Mouse (Mus musculus) left cerebral cortex, postnatal 36 days (tissue): Measurements from ENCODE around the gene Atp5d. TPM values are rescaled to one million over a fixed set of nuclear protein-coding genes. Genes with fewer than 3 reads are reported as not detected.

Experiments used
- DNase-seq, 2 experiments: peaks; one replicate each; pipeline ENCODE4 v3.0.0; 2021 to 2022; ENCODE audit warnings: low spot score in 2 of 2, mixed read lengths in 1 of 2
- intact Hi-C: fragments of 180-260 bp; cut with DNase I; formaldehyde crosslinking; loops from one replicate; pipeline ENCODE4 v1.15.1; 2025
- total RNA-seq, 2 experiments: library from RNA; stranded (reverse); gene quantifications; 2 replicates each; pipeline ENCODE4 v1.2.3; 2021

Gene Atp5d
- total RNA-seq, 2 experiments from 2014 or later, result 334 to 384 TPM

DNA sequence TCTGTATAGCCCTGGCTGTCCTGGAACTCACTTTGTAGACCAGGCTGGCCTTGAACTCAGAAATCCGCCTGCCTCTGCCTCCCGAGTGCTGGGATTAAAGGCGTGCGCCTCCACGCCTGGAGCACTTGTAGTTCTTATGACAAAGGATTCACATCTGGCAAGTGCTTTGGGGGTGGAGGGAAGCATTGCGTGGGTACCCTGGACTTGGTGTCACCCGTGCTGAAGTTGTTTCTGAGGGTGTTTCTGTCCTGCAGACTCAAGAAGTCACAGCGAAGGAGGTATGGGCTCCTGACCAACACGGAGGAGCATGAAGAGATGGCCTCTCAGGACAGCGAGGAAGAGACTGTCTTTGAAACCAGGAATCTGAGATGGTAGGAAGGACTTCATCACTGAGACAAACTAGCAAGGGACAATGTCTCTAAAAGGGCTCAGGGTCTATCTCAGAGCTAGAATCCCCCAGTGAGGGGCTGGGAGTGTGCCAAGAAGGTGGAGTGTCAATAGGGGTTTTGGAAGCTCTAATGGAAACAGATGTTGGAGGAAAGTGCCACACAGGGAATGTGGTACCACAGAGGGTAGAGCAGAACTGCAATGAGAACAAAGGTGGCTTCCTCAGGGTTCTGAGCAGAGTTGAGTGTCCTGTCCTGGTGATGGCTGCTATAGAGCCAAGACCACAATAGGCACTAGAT lies 35.7 kb downstream of the Atp5d start:
- no peak for DNase-seq

DNA sequence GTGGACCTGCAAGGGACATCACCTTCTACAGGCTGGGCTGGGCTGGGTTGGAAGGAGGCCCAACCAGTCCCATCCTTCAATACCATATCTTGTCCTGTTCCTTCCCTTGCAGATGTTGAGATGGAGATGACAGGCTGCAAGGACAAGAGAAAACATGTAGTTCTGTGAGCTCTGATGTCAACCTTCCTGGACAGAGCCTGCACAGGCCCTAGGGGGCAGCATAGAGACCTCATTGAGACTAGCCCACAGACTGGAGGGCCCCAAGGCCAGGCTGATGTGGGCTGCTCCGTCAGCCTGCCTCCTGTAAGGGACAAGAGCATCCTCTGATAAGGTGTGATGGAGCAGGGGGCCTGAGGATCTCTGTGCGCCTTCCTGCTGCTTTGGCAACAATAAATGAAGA lies 36.3 kb downstream of the Atp5d start:
- intact Hi-C loops, result loop anchor here (1.0 kb wide), 1 partner anchor 71 kb away; no protein-coding TSS in a partner anchor

More for the DNA sequence above, 35.7 kb downstream of the Atp5d start:
- intact Hi-C loops, result no loop called here

DNA sequence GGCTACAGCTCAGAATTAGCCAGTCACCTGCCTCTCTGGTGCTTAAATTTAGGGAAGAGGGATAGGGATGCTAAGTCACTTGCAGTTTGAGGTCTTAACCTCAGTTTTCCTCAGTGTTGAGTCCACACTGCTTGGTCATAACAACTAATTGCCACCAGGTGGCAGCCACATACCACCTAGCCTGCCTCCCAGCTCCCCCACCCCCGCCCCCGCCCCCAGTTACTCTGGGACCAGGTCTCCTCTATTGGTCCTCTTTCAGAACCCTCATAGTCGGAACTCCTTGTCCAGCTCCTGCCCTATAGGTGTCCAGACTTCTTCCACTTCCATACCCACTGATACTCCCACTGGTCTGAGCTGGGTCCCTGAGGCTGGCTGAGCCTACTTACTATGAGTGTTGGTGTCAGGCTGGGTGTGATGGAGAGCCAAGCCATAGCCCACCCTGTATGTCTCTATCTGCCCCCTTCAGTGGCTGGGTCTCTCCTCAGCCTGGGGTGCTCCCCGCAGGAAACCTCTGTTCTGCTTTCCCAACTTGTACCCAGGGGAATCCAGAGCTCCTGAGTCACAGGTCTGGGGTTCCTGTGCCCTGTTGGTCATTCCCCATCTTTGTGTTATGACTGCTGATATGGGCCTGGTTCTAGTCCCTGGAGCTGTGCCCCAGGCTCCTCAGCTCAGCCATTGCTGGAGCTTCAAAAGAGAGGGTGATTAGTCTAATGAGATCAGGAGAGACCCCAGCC lies 37.3 kb downstream of the Atp5d start:
- peak in 1 of 2 experiments; percentile 36 for DNase-seq
- intact Hi-C loops, result loop anchor here (1.0 kb wide), 1 partner anchor 70 kb away; no protein-coding TSS in a partner anchor

More for the DNA sequence above, 36.3 kb downstream of the Atp5d start:
- DNase-seq, result no peak

DNA sequence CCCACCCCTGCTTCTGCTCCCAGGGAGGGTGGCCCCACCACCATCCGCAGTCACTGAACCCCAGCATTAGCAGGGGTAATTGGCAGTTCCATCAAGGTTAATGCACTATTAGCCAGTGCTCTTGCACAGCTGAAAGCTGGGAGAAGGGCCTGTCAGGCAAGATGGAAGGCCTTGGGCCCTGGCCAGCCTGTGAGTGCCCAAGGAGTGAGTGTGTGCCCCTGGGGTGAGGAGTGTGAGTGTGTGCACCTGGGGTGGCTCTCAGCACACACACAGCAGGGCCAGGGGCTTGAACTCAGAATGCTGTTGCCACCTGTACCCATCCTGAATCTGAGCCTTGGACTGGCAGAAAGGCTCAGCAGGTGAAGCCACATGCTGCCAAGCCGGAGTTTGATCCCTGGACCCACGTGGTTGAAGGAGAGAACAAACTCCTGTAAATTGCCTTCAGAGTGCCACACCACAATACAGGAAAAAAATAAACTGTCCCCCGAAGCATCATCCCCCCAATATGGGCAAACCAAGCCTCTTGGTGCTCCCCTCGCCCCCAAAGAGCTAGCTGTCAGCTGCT lies 37.9 kb downstream of the Atp5d start:
- DNase-seq, result no peak
- intact Hi-C loops, result no loop called here

DNA sequence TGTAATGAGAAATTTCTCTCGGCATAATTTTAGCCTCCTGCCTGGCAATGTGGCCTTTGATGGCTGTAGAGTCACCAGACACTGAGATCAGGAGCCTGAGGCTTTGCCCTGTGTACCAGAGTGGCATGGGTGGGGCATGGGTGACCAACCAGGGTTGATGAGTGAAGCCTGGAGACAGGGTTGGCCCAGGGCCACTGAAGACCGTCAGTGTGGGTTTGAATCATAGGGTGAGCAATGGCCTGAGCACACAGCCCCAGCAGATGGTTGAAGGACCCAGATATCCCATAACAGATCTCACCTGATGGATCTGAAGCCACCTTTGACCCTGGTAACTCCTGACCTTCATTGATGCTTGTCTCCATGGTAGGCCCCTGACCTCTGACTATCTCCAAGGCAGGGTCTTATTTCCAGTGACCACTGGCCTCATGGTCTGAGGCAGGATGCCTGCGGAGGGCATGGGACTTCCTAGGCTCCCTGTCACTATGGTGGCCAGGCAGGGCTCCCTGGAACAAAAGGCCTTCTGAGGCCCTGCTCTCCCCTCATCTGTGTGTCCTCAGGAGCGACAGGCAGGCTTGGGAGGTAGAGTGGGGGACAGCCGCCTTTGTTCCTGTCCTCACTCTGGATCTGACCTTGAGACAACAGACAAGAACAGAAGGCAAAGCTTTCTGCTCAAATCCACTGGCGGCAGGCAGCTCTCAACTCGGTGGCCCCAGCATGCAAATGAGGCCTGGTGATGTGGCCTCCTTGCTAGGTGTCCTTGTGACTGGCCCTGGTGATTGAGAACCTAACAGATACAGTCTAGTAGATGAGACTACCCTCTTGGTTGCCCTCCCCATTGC lies 39.2 kb downstream of the Atp5d start:
- intact Hi-C loops, result no loop called here
- no peak for DNase-seq

DNA sequence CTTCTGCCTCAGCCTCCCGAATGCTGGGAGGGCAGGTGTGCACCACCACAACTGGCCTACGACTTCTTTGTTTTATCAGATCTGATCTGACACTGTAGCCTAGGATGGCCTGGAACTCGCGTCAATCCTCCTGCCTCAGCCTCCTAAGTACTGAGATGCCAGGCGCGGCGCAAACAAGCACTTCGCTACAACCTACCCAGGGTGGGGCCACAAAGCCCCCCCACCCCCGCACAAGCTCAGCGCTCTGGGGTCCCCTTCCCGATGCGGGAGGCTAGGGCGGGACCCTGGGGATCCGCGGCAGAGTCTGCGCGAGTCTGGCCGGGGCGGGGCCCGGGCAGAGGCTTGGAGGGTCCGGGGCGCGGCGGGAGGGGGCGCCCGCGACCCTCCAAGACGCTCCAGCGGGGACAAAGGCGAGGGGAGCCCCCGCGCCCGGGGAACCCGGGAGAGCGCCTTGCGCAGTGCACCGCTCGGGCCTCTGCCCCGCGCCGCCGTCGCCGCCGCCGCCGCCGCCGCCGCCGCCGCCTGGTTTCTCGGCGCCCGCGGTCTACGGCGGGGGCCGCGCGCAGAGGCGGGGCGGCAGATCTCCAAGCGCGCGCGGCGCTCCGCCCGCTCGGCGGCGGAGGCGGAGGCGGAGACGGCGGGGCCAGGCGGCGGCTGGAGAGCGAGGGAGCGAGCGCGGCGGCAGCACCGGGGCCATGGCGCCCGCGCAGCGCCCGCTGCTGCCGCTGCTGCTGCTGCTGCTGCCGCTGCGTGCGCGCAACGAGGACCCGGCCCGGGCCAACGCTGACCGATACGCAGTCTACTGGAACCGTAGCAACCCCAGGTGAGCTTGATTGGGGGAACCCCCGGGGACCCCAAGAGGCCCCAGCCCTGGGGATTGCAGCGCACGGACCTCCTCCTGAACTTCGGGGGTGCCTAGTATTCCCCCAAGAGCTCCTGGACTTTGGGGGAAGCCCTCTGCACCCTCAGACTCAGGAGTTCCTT lies 40.9 kb downstream of the Atp5d start, which contains the start of gene Efna2:
TSS of gene Efna2 (plus strand) at position 415 of the 984 bp plus-strand sequence.
- intact Hi-C loops, result no loop called here
- peak; percentile 48 to 71 for DNase-seq

DNA sequence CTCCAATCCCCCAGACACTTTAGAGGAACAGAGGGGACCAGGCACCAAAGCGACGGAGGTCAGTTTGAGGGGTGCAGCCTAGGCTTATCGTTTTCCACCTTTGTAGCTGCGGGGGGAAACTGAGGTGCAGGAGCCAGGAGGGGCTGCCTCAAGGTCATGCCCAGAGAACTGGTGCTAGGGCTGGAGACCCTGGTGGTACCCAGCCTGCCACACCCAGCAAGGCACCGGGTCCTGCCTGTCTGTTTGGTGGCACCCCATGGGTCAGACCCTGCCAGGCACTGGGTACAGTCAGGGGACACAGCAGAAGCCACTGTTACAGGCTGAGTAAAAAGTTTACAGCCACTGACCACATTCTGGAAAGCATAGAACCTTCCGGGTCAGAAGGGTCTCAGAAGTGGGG lies 41.9 kb downstream of the Atp5d start:
- intact Hi-C loops, result no loop called here
- DNase-seq, result no peak

DNA sequence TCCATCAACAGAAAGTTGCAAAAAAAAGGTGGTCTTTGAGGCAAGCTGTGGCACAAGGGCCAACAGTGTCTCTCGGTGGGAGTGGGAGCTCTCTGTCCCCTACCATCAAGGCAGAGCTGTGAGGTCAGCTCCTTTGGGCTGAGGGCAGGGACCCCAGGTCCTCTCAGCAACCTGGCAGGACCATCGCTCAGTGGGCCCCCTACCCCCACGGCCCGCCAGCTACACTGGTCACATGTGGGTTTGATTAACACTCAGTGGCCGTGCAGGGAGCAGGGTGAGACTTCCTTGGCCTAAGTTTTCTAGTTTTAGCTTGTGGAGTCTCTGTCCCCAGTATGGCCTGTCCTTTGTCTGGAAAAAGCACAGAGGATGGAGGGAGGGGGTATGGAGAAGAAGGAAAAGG lies 42.4 kb downstream of the Atp5d start:
- intact Hi-C loops, result no loop called here

DNA sequence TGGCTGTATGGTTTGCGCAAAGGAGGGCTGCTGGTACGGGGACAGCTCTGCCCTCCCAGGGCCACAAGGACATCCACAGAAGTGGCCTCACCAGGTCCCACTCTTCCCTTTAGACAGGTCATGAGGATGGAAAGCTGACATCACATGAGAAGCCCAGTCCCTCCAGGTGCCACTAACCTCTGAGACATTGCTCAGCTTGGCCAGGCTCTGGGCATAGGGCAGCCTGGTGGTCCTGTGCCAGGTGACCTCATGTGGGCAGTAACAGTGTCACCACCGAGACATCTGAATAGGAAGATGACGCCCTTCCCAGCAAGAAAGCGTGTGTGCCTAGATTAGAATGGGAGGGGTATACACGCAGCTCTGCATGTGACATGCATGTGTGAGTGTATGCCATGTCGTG lies 44.1 kb downstream of the Atp5d start:
- intact Hi-C loops, result no loop called here
- DNase-seq, result no peak

More for the DNA sequence above, 42.4 kb downstream of the Atp5d start:
- DNase-seq, result no peak

DNA sequence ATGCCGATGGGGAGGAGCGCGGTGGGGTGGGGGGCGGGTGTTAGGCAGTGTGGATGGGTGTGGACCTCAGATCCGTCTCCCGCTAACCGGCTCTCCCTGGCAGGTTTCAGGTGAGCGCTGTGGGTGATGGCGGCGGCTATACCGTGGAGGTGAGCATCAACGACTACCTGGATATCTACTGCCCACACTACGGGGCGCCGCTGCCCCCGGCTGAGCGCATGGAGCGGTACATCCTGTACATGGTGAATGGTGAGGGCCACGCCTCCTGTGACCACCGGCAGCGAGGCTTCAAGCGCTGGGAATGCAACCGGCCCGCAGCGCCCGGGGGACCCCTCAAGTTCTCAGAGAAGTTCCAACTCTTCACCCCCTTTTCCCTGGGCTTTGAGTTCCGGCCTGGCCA lies 48.2 kb downstream of the Atp5d start:
- DNase-seq, result no peak
- intact Hi-C loops, result no loop called here

DNA sequence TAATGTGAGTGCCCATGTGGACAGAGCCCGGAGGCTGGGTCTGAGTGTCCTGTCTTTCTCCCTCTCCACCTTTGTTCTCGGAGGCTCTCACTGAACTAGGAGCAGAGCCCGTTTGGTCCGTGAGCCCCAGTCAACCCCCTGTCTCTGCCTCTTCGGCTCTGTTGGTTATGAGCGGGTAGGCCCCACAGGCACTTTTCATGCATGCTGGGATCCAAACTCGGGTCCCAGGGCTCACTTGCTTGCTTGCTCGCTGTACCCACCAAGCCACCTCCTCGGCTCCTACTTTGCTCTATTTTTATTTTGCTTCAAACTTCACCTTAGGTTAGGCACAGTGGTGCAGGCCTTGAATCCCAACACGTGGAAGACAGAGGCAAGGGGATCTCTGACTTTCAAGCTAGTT lies 49.3 kb downstream of the Atp5d start:
- DNase-seq, result no peak
- intact Hi-C loops, result no loop called here

DNA sequence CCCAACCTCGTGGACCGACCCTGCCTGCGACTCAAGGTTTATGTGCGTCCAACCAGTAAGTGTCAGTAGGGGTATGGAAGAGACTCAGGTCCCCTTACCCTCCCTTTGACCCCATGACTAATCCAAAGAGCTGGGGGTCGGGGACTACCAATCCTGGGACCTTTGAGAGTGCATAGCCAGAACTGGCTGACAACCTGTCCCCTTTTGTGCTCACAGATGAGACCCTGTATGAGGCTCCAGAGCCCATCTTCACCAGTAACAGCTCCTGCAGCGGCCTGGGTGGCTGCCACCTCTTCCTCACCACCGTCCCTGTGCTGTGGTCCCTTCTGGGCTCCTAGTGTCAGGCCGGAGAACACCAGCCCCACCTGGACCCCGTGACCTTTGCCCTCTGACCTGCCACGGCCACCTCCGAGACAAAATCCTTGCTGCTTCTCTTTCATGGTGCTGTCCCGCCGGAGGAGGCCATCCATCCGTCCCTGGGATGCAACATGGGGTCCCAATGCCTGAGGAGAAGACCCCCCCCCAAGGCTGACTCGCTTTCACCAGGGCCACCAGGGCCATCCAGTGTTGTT lies 50.1 kb downstream of the Atp5d start:
- no peak for DNase-seq

DNA sequence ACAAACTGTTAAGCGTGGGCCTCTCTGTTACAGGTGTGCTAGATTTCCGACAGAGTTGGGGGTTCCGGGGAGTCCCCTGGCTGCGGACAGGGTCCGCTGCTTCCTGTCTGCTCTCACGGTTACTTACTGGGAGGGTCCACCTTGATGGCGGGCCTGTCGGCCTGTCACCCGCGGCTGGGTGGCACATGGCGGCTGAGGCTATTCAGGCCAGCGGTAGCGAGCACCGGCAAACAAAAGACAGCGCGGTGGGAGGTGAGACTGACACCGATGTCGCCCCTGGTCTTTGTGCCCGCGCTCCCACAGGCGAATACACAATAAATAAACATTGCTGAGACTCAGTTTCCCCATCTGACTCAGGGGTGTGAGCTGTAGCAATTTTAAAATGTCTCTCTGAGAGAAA lies 51.6 kb downstream of the Atp5d start:
- intact Hi-C loops, result no loop called here
- no peak for DNase-seq

More for the DNA sequence above, 50.1 kb downstream of the Atp5d start:
- intact Hi-C loops, result no loop called here

DNA sequence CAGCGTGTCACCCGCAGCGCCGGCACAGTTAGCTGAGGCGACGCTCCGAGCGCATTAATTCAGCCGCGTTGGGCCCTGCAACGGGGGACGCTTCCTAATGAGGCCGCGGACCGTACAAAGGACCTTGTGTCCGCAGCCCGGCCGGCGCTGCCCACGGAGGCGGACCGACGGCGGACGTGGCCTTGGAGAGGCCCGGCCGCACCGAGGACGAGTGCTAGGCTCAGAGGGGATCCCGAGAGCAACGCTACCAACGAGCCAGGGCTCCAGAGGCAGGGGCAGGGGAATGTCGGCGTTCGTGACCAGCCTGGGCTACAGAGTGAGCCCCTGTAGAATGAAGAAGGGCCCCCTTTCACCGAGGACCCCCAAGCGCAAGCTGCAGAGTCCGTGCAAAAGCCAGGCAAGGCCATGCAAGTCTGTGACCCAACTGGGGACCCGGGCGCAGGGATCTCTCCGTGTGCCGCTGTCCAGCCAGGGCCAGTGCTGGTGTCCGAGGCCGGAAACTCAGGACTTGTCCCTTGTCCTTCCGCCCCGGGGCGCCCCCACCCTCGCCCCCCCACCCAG lies 52.1 kb downstream of the Atp5d start:
- peak in 1 of 2 experiments; percentile 45 for DNase-seq
- intact Hi-C loops, result no loop called here

DNA sequence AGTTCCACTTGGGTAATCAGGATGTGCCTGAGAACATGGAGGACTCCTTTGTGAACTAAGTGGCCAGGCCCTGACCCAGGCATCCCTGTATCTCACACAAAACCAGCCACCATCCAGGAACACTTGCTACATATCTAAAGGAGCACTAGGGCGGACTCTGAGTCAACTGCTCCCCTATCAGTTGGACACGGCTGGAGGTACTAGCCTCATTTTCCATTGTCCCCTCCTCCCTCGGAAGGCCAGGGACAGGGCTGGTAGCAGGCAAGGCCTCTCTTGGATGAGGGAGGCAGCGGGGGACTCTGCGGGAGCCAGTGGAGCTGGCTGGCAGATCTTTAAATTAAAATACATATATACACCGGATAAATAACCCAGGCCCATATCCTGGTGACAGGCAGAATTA lies 55.5 kb downstream of the Atp5d start:
- intact Hi-C loops, result no loop called here
- DNase-seq, result no peak

DNA sequence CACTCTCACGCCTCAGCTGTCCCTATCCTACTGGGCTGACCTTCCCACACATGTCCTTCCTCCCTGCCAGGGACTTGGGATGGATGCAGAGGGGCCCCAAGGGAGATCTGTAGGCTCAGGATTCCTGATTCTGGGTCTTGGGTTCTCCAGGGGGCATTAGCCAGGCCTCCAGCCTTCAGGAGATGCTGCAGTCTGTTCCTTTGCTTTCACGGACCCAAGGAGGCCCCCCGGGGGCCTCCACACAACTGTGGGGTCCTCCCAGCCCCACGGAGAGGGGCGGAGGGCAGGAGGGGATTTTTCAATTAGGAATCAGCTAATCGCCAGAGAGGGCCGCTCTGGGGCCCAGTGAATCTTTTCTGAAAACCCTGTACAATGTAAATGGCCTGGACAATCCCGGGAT lies 56.0 kb downstream of the Atp5d start:
- intact Hi-C loops, result no loop called here
- DNase-seq, result no peak
